Mouse (Mus musculus) macrophage (primary cell): ENCODE data around the gene Tmem184b. TPM values are rescaled to one million over a fixed set of nuclear protein-coding genes. Genes with fewer than 3 reads are reported as not detected.

ENCODE experiments used
- H3K27ac ChIP-seq: fragments of 350-480 bp; formaldehyde crosslinking; 2 replicates; pipeline ENCODE4 v1.9.0; 2021
- H3K36me3 ChIP-seq: fragments of 350-480 bp; formaldehyde crosslinking; 2 replicates; pipeline ENCODE4 v1.9.0; 2021; ENCODE audit errors: inconsistent target
- H3K4me3 ChIP-seq: fragments of 350-480 bp; formaldehyde crosslinking; 2 replicates; pipeline ENCODE4 v1.9.0; 2021; ENCODE audit errors: inconsistent target
- H3K79me2 ChIP-seq: fragments of 350-480 bp; formaldehyde crosslinking; 2 replicates; pipeline ENCODE4 v1.9.0; 2021; ENCODE audit errors: inconsistent target
- WGBS: methylation state at CpG from one replicate; pipeline ENCODE4 v1.1.7; 2026; ENCODE audit warnings: inconsistent platforms; ENCODE audit not compliant: missing documents; 5-methylcytosine and 5-hydroxymethylcytosine counted together
- polyA plus RNA-seq: library from polyadenylated mRNA; stranded (reverse); fragments of 250-400 nt; gene quantifications from 3 replicates; pipeline ENCODE4 v1.2.4, GENCODE M21; 2018; ENCODE audit warnings: inconsistent platforms
- total RNA-seq, 78 experiments: library from RNA; depleted of rRNA; stranded (reverse); fragments of 250-400 nt; gene quantifications; 1 replicate in 9 of 78; 2 replicates in 24 of 78; 3 replicates in 43 of 78; 4 replicates in 2 of 78; pipeline ENCODE4 v1.2.4; 2018; ENCODE audit warnings: inconsistent platforms in 56 of 78

The Tmem184b gene
- total RNA-seq (2018; cell fraction: chromatin; rRNA removed), result 100 to 1,000 TPM in 4 of 26 experiments, 10 to 100 TPM in 22; 28.7 to 169 (median 80.3) TPM
- 100 to 1,000 TPM in 7 of 26 experiments, 10 to 100 TPM in 19; 38.4 to 119 (median 77.1) TPM for total RNA-seq (2018; cell fraction: cytosol; rRNA removed)
- total RNA-seq (2018; cell fraction: nucleus; rRNA removed), result 100 to 1,000 TPM in 12 of 26 experiments, 10 to 100 TPM in 14; 36.9 to 193 (median 93.6) TPM
- 40.4 to 55.8 TPM (median 48.1 TPM) in 3 replicates for polyA plus RNA-seq

- peaks cover 48% of the 10 kb centered on the region for H3K79me2 ChIP-seq
- under 1% methylated on average over 90 of the region's 90 CpGs for WGBS
These were observed at the start of gene Tmem184b for GRCm38 (mm10) chr15:79402836-79403762. Gene Tmem184b (minus strand): TSS chr15:79403569.

GRCm38 (mm10) chr15:79448041-79448440, 44.7 kb upstream of the Tmem184b start:
- H3K36me3 ChIP-seq, result no peaks in the 10 kb centered on the region
- WGBS, result 100% methylated on average over 2 of the region's 3 CpGs
- no peak overlapping the region for H3K4me3 ChIP-seq
- H3K27ac ChIP-seq, result no peak overlapping the region
- no peaks in the 10 kb centered on the region for H3K79me2 ChIP-seq

More at GRCm38 (mm10) chr15:79402836-79403762, at the start of gene Tmem184b:
- Histone ChIP-seq H3K36me3 (no peaks in the 10 kb centered on the region), H3K27ac (peak within 1 kb of the TSS; percentile 66), H3K4me3 (peak within 1 kb of the TSS; percentile 71)

- WGBS, result 60% methylated on average over 7 of the region's 8 CpGs
- H3K79me2 ChIP-seq, result peaks cover 4% of the 10 kb centered on the region; the same call in 1 of the 2 replicates
- peak overlapping the region; percentile 57 for H3K27ac ChIP-seq
- H3K4me3 ChIP-seq, result no peak overlapping the region
- no peaks in the 10 kb centered on the region for H3K36me3 ChIP-seq
These were observed 42.7 kb upstream of the Tmem184b start for GRCm38 (mm10) chr15:79445786-79446654.

- 83% methylated on average over 6 of the region's 7 CpGs for whole genome bisulfite sequencing
These were observed 40.6 kb upstream of the Tmem184b start for GRCm38 (mm10) chr15:79443856-79444410.

DNA sequence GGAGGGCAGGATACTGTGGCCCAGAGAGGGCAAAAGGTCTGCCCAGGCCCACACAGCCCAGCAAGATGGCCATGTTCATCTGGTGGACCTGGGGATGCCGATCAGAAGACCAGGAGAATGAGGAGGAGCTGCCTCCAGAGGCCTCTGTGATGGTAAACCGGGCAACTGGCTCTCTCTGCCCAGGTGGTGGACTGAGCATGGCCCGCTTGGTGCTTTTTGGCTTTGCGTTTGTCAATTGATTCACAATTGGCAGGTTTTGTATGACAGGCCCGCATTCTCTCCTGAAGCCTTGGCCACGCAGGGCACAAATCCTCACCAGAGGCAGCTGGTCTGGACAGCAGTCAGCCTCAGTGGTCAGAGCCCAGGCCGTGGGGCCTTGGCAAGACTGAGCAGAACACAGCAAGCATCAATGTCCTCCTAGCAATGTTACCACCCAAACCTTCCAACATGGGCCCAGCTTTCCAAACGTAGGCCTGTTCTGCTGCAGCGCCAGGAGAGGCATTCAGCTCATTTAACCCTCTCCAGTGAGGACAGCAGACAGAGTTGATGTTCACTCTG, 39.7 kb upstream of the Tmem184b start:
- peaks cover 34% of the 10 kb centered on the region for H3K79me2 ChIP-seq
- no peak overlapping the region for H3K4me3 ChIP-seq
- 96% methylated on average over 9 of the region's 9 CpGs for WGBS
- H3K36me3 ChIP-seq, result no peaks in the 10 kb centered on the region
- no peak overlapping the region for H3K27ac ChIP-seq

More at GRCm38 (mm10) chr15:79443856-79444410, 40.6 kb upstream of the Tmem184b start:
- no peak overlapping the region for H3K27ac ChIP-seq
- H3K79me2 ChIP-seq, result peaks cover 25% of the 10 kb centered on the region
- H3K36me3 ChIP-seq, result no peaks in the 10 kb centered on the region
- H3K4me3 ChIP-seq, result no peak overlapping the region

DNA sequence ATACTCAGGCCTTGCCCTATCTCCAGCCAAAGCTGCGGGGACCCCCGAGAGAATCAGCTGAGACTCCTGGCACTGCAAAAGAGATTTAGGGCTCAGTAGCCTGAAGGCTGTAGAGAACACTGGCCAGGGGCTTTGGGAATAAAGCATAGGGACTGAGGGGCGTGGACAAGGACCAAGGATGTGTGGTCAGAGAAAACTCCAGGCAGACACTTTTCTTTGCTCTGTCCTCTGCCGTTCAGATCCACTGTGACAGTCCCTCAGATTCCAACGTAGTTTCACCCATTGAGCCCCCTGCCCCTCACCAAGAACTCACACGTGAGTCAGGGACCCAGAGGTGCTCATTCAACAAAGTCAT, 38.9 kb upstream of the Tmem184b start:
- peak overlapping the region; percentile 29 for H3K4me3 ChIP-seq
- H3K36me3 ChIP-seq, result peaks cover 7% of the 10 kb centered on the region; the same call in 1 of the 2 replicates
- peaks cover 42% of the 10 kb centered on the region for H3K79me2 ChIP-seq
- no peak overlapping the region for H3K27ac ChIP-seq
- WGBS, result 28% methylated on average over 6 of the region's 6 CpGs

GRCm38 (mm10) chr15:79441331-79442256, 38.2 kb upstream of the Tmem184b start:
- Histone ChIP-seq H3K4me3 (peak overlapping the region; percentile 47), H3K79me2 (peaks cover 48% of the 10 kb centered on the region), H3K27ac (0 out of 2 replicates have a peak overlapping the region, but pooled peaks have one; percentile 19), H3K36me3 (peaks cover 10% of the 10 kb centered on the region; the same call in 1 of the 2 replicates)
- WGBS, result 1% methylated on average over 65 of the region's 107 CpGs

DNA sequence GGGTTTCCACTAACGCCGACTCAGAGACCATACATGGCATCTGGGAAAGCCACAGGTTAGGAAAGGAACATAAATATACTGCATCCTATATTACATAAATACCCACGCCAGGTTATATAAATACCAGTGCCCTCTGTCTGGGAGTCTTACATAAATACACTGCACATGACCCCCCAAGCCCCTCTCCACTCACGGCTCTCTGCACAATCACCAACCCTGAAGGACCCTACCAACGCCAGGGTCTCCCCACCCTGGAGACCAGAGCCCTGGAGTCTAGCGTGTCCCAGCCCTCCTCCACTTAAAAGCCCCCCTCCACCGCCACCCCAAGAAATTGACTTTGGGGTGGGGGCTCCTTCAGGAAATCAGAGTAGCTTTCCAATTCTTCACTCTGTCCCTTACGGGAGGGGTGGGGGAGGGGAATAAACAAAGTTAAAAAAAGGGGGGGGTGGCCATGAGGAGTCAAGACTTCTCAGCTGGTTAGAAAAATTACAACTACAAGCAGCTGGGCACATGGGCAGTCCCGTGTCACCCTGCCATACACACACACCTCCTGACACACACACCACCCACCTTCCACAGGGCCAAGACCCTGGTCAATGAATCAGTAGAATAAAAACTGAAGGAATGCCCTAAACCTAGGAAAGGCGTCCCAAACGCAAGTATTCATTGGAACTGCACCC, 37.4 kb upstream of the Tmem184b start:
- H3K27ac ChIP-seq, result 0 out of 2 replicates have a peak overlapping the region, but pooled peaks have one; percentile 19
- H3K79me2 ChIP-seq, result peaks cover 56% of the 10 kb centered on the region
- peaks cover 10% of the 10 kb centered on the region; the same call in 1 of the 2 replicates for H3K36me3 ChIP-seq
- peak overlapping the region; percentile 47 for H3K4me3 ChIP-seq
- 15% methylated on average over 11 of the region's 11 CpGs for WGBS

DNA sequence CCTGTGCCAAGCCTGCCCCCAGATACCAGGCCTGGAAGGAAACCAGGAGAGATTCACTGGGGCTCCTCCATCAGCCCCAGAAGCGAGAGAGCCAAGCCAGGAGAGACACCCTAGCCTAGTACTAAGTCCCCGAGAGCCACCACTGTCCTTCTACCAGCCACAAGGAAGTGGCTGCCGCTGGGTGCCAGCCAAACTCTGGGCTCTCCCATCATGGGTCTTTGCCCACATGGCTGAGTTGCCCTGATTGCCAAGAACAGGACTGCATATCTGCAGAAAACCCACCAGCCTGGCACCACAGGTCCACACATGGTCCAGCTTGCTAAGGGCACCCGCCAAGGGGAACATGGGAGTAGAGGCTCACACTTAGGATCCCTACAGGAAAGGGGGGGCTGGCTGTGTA, 36.9 kb upstream of the Tmem184b start:
- H3K27ac ChIP-seq, result no peak overlapping the region
- H3K79me2 ChIP-seq, result peaks cover 62% of the 10 kb centered on the region
- H3K36me3 ChIP-seq, result peaks cover 10% of the 10 kb centered on the region; the same call in 1 of the 2 replicates
- 6% methylated on average over 3 of the region's 4 CpGs for WGBS
- no peak overlapping the region; the same call in 1 of the 2 replicates for H3K4me3 ChIP-seq

DNA sequence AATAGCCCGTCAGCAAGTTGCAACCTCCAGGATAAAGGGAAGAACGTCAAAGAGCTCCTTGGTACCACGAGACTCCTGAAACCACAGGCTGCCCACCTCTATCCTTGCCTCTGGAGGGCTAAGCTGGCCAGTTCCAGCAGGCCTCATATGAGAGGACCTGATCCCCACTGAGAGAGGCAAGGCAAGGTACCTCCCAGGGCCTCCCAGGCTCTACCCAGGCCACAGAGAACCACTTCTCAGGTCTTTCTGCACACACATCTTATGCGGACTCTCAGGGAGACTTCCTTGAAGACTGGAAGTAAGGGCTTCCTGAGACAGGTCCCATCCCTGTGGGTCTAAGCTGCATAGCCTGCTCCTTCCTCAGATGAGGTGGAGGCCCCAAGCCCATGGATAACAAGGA, 36.0 kb upstream of the Tmem184b start:
- Histone ChIP-seq H3K79me2 (peaks cover 70% of the 10 kb centered on the region), H3K36me3 (peaks cover 10% of the 10 kb centered on the region; the same call in 1 of the 2 replicates), H3K4me3 (no peak overlapping the region), H3K27ac (no peak overlapping the region)
- 94% methylated on average over 4 of the region's 4 CpGs for WGBS

GRCm38 (mm10) chr15:79438816-79439215, 35.4 kb upstream of the Tmem184b start:
- no peak overlapping the region for H3K27ac ChIP-seq
- H3K79me2 ChIP-seq, result peaks cover 76% of the 10 kb centered on the region
- H3K4me3 ChIP-seq, result no peak overlapping the region
- 96% methylated on average over 8 of the region's 8 CpGs for WGBS
- H3K36me3 ChIP-seq, result peaks cover 10% of the 10 kb centered on the region; the same call in 1 of the 2 replicates

- Histone ChIP-seq H3K27ac (no peak overlapping the region), H3K36me3 (peaks cover 10% of the 10 kb centered on the region; the same call in 1 of the 2 replicates), H3K79me2 (peaks cover 76% of the 10 kb centered on the region), H3K4me3 (no peak overlapping the region)
- 97% methylated on average over 6 of the region's 6 CpGs for whole genome bisulfite sequencing
These were observed 34.9 kb upstream of the Tmem184b start for GRCm38 (mm10) chr15:79438209-79438810.
